Mouse (Mus musculus) forebrain, embryonic 10.5 days (tissue): Measurements from ENCODE around the gene Syce3. TPM values are rescaled to one million over a fixed set of nuclear protein-coding genes. Genes with fewer than 3 reads are reported as not detected.
A peak's percentile ranks its signal among the peaks of the same experiment; 100 is the strongest.

ENCODE experiments used
- DNase-seq: peaks from one replicate; pipeline ENCODE4 v3.0.0-alpha.2; 2017; ENCODE audit warnings: low spot score; ENCODE audit errors: extremely low spot score
- H3K27ac ChIP-seq: fragments of 300-500 bp; sonication (generic); 2 replicates; pipeline ENCODE4 v1.5.1; 2016; ENCODE audit warnings: mild to moderate bottlenecking
- H3K27me3 ChIP-seq: fragments of 300-500 bp; sonication (generic); 2 replicates; pipeline ENCODE4 v1.6.1; 2016; ENCODE audit warnings: mild to moderate bottlenecking; ENCODE audit not compliant: poor library complexity, severe bottlenecking
- H3K36me3 ChIP-seq: fragments of 300-500 bp; sonication (generic); replicated peaks from 2 replicates; pipeline ENCODE4 v1.6.1; 2016; ENCODE audit warnings: mild to moderate bottlenecking, moderate library complexity
- H3K4me1 ChIP-seq: fragments of 300-500 bp; sonication (generic); 2 replicates; pipeline ENCODE4 v1.6.1; 2016
- H3K4me3 ChIP-seq: fragments of 300-500 bp; sonication (generic); 2 replicates; pipeline ENCODE4 v1.5.1; 2016; ENCODE audit warnings: mild to moderate bottlenecking, moderate library complexity
- H3K9me3 ChIP-seq: fragments of 300-500 bp; sonication (generic); 2 replicates; pipeline ENCODE4 v1.6.1; 2016; ENCODE audit warnings: mild to moderate bottlenecking, moderate library complexity
- WGBS: fragments of 180-500 bp; shearing (Covaris S2); methylation state at CpG from one replicate; pipeline ENCODE4 v1.1.7; 2016; 5-methylcytosine and 5-hydroxymethylcytosine counted together
- polyA plus RNA-seq: library from polyadenylated mRNA; unstranded; fragments of >200 nt; fragmentation: Nextera tagmentation; extraction: Ambion mirVana; gene quantifications from 2 replicates; pipeline ENCODE4 v1.2.1, GENCODE M21; 2016

Gene Syce3
- polyA plus RNA-seq = not detected in 2 replicates

DNA sequence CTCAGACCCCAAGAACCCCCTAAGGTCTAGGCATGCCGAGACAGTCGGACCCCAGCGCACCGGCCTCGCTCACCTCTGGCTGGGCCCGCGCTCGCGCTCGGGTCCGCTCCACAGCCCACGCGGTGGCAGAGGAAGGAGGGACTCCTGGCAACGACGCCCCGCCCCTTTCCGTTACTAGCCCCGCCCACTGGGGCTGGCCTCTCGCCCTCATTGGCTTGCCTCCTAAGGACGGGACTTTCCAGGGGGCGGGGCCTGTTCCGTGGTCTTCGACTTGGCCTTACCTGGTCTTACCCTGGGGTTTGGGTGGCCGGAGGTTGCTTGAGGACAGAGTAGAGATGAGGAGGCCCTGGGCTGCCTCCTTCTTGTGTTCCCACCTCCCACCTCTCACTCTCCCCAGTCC, at the start of gene Syce3:
Gene Syce3 (minus strand): TSS at position 386 of the 400 bp plus-strand sequence.
- Histone ChIP-seq H3K4me3 (no peak within 1 kb of the TSS), H3K4me1 (no peaks in the 10 kb centered on the region), H3K36me3 (no peaks in the 10 kb centered on the region), H3K27ac (no peak within 1 kb of the TSS), H3K9me3 (peaks cover 20% of the 10 kb centered on the region), H3K27me3 (no peaks in the 10 kb centered on the region)
- WGBS = 89% methylated on average over 24 of the region's 24 CpGs
- no peak for DNase-seq

GRCm38 (mm10) chr15:89459821-89460220, 49.5 kb upstream of the Syce3 start:
- H3K27ac ChIP-seq = no peak overlapping the region
- peaks cover 67% of the 10 kb centered on the region for H3K36me3 ChIP-seq
- H3K4me1 ChIP-seq = peaks cover 11% of the 10 kb centered on the region
- H3K9me3 ChIP-seq = no peaks in the 10 kb centered on the region
- DNase-seq = no peak
- peaks cover 23% of the 10 kb centered on the region for H3K27me3 ChIP-seq
- WGBS = 86% methylated on average over 7 of the region's 7 CpGs
- H3K4me3 ChIP-seq = no peak overlapping the region

DNA sequence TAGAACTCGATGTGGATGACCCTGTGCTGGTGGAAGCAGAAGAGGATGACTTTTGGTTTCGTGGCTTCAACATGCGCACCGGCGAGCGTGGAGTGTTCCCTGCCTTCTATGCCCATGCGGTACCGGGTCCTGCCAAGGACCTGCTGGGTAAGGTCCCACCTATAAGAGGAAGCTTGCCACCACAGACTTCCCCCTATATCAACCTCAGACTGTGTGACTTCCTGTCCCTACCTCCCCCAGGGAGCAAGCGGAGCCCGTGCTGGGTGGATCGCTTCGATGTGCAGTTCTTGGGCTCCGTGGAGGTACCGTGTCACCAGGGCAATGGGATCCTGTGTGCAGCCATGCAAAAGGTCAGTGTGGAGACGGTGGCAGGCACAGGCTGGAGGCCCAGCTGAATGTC, 48.6 kb upstream of the Syce3 start:
- peaks cover 20% of the 10 kb centered on the region for H3K4me1 ChIP-seq
- no peak overlapping the region for H3K27ac ChIP-seq
- no peaks in the 10 kb centered on the region for H3K9me3 ChIP-seq
- peaks cover 67% of the 10 kb centered on the region for H3K36me3 ChIP-seq
- DNase-seq = no peak
- peaks cover 31% of the 10 kb centered on the region for H3K27me3 ChIP-seq
- WGBS = 95% methylated on average over 15 of the region's 15 CpGs
- H3K4me3 ChIP-seq = no peak overlapping the region

- no peak for DNase-seq
- WGBS = 82% methylated on average over 6 of the region's 6 CpGs
- Histone ChIP-seq H3K4me1 (peaks cover 27% of the 10 kb centered on the region), H3K9me3 (no peaks in the 10 kb centered on the region), H3K4me3 (peak overlapping the region; percentile 84; the same call in 1 of the 2 replicates), H3K27ac (no peak overlapping the region), H3K36me3 (peaks cover 45% of the 10 kb centered on the region), H3K27me3 (peaks cover 56% of the 10 kb centered on the region)
Observed at GRCm38 (mm10) chr15:89455642-89456041, 45.3 kb upstream of the Syce3 start.

DNA sequence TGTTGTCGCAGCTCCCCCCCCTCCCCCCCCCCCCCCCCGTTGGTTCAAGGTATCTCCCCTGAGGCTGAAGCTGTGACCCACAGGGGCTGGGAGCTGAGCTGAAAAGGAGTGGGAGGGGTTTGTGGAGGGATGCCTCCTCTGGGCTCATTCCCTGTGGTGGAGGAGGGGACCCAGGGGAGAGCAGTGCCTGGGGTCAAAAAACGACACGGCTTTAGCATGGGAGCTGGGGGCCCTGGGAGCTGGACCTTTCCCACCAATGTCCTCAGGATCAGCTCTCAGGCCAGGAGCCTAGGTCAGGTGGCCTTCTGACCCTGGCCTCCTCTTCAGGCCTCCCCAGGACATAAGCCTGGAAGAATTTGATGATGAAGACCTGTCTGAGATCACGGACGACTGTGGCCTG, 44.6 kb upstream of the Syce3 start:
- no peaks in the 10 kb centered on the region for H3K9me3 ChIP-seq
- H3K4me3 ChIP-seq = peak overlapping the region; percentile 84
- 15% methylated on average over 4 of the region's 6 CpGs for WGBS
- peaks cover 27% of the 10 kb centered on the region for H3K4me1 ChIP-seq
- H3K36me3 ChIP-seq = peaks cover 37% of the 10 kb centered on the region
- H3K27ac ChIP-seq = peak overlapping the region; percentile 89
- DNase-seq = no peak
- H3K27me3 ChIP-seq = peaks cover 56% of the 10 kb centered on the region

GRCm38 (mm10) chr15:89453865-89454478, 43.7 kb upstream of the Syce3 start, which contains the start of gene Mapk8ip2:
TSS of gene Mapk8ip2 (plus strand) at chr15:89453913.
- Histone ChIP-seq H3K27ac (peak within 1 kb of the TSS; percentile 89), H3K4me1 (peaks cover 27% of the 10 kb centered on the region), H3K36me3 (peaks cover 28% of the 10 kb centered on the region), H3K27me3 (peaks cover 56% of the 10 kb centered on the region), H3K9me3 (no peaks in the 10 kb centered on the region), H3K4me3 (peak within 1 kb of the TSS; percentile 84)
- under 1% methylated on average over 53 of the region's 53 CpGs for WGBS
- DNase-seq = peak; percentile 55

GRCm38 (mm10) chr15:89452906-89453864, 42.9 kb upstream of the Syce3 start:
- peaks cover 56% of the 10 kb centered on the region for H3K27me3 ChIP-seq
- H3K9me3 ChIP-seq = no peaks in the 10 kb centered on the region
- peaks cover 20% of the 10 kb centered on the region for H3K36me3 ChIP-seq
- H3K27ac ChIP-seq = peak overlapping the region; percentile 89
- peak; percentile 55 for DNase-seq
- 4% methylated on average over 24 of the region's 24 CpGs for WGBS
- H3K4me1 ChIP-seq = peaks cover 27% of the 10 kb centered on the region
- H3K4me3 ChIP-seq = peak overlapping the region; percentile 84

GRCm38 (mm10) chr15:89442486-89443070, 32.3 kb upstream of the Syce3 start:
- Histone ChIP-seq H3K27me3 (no peaks in the 10 kb centered on the region), H3K36me3 (no peaks in the 10 kb centered on the region), H3K4me1 (no peaks in the 10 kb centered on the region), H3K9me3 (no peaks in the 10 kb centered on the region), H3K4me3 (no peak overlapping the region), H3K27ac (no peak overlapping the region)
- 47% methylated on average over 8 of the region's 8 CpGs for WGBS
- DNase-seq = no peak

- no peak overlapping the region for H3K4me3 ChIP-seq
- DNase-seq = no peak
- no peaks in the 10 kb centered on the region for H3K9me3 ChIP-seq
- no peaks in the 10 kb centered on the region for H3K27me3 ChIP-seq
- H3K4me1 ChIP-seq = peaks cover 3% of the 10 kb centered on the region
- no peak overlapping the region for H3K27ac ChIP-seq
- WGBS = 84% methylated on average over 5 of the region's 5 CpGs
- no peaks in the 10 kb centered on the region for H3K36me3 ChIP-seq
Observed at GRCm38 (mm10) chr15:89435878-89436277, 25.6 kb upstream of the Syce3 start.

DNA sequence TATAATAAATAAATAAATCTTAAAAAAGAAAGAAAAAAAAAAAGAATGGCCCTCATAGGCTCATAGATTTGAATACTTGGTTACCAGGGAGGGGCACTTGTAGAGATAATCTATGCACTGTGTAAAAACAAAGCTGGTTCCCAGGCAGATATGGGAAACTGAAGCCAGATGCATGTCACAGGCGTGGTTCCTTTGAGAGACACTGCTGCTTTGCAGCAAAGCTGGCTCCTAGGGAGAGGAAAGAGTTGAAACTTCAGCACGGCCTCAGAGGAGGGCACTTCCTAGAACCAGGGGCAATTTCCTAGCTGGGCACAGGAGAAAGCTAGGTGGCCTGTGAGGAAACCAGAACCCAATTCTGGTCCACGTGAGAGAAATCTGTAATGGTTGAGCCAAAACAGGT, 23.8 kb upstream of the Syce3 start:
- Histone ChIP-seq H3K9me3 (no peaks in the 10 kb centered on the region), H3K4me3 (no peak overlapping the region), H3K36me3 (no peaks in the 10 kb centered on the region), H3K4me1 (peaks cover 13% of the 10 kb centered on the region), H3K27me3 (no peaks in the 10 kb centered on the region), H3K27ac (no peak overlapping the region)
- DNase-seq = no peak
- 73% methylated on average over 3 of the region's 3 CpGs for WGBS

- DNase-seq = no peak
- WGBS = 88% methylated on average over 4 of the region's 4 CpGs
- Histone ChIP-seq H3K27me3 (no peaks in the 10 kb centered on the region), H3K9me3 (no peaks in the 10 kb centered on the region), H3K27ac (no peak overlapping the region), H3K4me3 (no peak overlapping the region), H3K4me1 (peaks cover 24% of the 10 kb centered on the region), H3K36me3 (peaks cover 4% of the 10 kb centered on the region)
Observed at GRCm38 (mm10) chr15:89432946-89433345, 22.6 kb upstream of the Syce3 start.

GRCm38 (mm10) chr15:89431806-89432205, 21.5 kb upstream of the Syce3 start:
- WGBS = 95% methylated on average over 6 of the region's 6 CpGs
- DNase-seq = no peak
- H3K27ac ChIP-seq = no peak overlapping the region

More at GRCm38 (mm10) chr15:89431806-89432205, 21.5 kb upstream of the Syce3 start:
- H3K4me1 ChIP-seq = peaks cover 25% of the 10 kb centered on the region
- no peaks in the 10 kb centered on the region for H3K27me3 ChIP-seq
- peaks cover 16% of the 10 kb centered on the region for H3K36me3 ChIP-seq
- H3K9me3 ChIP-seq = no peaks in the 10 kb centered on the region
- no peak overlapping the region for H3K4me3 ChIP-seq
